Mouse (Mus musculus) heart, adult 18-20 months (tissue): ENCODE data around the gene Plekha3. TPM values are rescaled to one million over a fixed set of nuclear protein-coding genes. Genes with fewer than 3 reads are reported as not detected.

Experiments
- DNase-seq, 2 experiments: peaks; one replicate each; pipeline ENCODE4 v3.0.0; 2021 to 2022; ENCODE audit warnings: mixed read lengths in 1 of 2
- total RNA-seq, 2 experiments: library from RNA; stranded (reverse); gene quantifications; 2 replicates each; pipeline ENCODE4 v1.2.3; 2021

The Plekha3 gene
- total RNA-seq, 2 experiments from 2014 or later = 19.9 to 22.5 TPM

DNA sequence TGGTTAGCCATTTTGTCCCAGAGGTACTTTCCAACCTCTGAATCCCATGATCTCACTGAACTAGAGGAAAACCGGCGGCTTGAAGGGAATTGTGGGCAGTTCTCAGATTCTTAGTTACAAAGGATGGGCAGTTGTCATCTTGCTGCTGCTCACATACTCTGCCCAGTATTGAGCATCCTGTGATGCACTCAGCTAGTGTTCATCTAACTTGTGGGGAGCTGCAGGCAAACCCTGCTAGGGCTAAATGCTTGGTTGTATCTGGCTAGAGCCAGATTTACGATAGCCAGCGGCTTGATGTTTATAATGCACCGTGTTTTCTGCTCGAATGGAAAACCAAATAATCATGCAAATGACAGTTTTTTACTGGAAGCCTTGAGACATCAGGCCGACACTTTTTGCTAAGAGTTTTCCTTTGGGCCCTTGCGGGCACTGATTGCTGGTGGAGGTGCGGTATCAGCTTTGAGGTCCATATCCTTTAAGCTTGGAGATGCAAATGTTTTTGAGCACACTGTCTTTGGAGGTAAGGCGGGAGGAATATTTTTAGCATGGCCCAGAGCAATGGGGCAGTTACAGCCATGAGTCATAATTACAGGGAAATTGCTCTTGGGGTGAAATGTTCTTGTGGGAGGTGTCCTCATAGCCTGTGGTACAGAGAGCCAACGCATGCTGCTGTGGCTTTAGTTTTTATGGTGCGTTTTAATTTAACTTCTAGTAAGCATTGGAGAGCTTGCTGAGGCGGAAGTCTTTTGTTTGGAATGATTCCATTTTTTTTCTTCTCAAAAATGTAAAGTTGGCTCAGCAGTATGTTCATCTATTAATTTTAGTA lies 1.5 kb downstream of the Plekha3 start:
- DNase-seq = no peak

DNA sequence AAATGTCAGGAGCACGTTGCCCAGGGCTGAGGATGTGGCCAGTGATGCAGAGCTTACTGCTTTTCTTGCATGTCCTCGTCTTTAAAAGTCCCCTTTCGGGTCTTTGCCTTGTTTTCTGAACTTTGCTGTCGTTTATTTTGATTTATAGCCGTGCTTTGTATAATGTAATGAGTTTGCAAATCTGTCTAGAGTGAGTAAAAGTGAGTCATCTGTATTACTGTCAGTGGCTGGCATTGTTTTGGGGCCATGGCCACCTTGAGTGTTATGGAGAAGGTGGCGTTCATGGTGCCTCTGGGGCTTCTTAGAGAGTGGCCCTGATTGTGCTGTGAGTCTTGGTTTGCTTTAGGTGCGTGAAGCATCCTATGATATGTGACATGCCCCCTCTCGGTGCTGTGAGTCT lies 7.2 kb downstream of the Plekha3 start:
- no peak for DNase-seq

DNA sequence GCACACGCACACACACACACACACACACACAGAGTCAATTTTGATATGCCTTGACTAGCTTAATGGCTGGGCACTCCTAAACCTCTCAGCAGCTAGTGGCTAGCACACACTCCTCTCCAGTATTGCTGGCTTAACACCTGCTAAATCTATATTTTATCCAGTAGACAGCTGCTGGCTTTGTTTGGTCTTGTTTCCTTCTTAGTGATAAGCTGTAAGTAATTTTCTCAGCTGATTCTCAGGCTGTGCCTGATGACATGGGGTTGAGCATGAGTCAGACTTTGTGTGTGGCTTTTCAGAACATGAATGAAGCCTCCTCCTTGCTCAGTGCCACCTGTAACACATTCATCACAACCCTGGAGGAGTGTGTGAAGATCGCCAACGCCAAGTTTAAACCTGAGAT lies 11.9 kb downstream of the Plekha3 start:
- no peak for DNase-seq

DNA sequence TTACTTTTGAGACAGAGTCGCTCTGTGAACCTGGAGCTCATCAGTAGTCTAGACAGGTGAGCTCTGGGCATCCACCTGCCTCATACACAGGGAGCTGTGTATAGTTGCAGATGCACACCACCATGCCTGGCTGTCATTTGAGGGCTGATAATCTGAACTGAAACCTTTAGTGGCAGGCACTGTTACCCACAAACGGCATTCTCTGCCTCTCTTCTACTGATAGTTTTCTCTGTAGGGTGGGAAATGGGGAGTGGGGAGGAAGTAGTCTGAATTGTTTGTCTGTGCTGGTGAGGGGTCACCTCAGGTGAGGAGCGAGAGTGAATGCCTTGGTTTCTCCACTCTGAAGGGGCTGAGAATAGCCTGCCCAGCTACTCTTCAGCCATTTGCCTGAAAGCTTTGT lies 12.5 kb downstream of the Plekha3 start:
- no peak for DNase-seq

DNA sequence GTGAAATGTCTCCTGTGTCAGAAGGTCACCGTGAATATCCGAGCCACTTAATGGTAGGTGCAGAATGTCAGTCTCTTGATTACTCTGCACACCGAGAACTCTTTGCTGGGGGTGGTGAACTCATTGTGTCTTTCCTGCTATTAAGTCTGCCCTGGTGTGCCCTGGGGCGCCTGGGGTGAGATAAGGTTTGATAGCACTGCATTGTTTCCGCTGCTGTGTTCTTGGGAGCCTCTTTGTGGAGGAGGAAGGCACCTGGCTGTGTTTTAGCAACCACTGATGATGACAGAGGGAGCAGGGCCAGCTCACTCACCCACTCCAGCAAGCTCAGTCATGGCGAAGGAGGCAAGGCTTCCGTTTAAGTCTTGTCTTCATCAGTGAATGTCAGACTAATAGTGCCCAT lies 13.1 kb downstream of the Plekha3 start:
- DNase-seq = no peak

DNA sequence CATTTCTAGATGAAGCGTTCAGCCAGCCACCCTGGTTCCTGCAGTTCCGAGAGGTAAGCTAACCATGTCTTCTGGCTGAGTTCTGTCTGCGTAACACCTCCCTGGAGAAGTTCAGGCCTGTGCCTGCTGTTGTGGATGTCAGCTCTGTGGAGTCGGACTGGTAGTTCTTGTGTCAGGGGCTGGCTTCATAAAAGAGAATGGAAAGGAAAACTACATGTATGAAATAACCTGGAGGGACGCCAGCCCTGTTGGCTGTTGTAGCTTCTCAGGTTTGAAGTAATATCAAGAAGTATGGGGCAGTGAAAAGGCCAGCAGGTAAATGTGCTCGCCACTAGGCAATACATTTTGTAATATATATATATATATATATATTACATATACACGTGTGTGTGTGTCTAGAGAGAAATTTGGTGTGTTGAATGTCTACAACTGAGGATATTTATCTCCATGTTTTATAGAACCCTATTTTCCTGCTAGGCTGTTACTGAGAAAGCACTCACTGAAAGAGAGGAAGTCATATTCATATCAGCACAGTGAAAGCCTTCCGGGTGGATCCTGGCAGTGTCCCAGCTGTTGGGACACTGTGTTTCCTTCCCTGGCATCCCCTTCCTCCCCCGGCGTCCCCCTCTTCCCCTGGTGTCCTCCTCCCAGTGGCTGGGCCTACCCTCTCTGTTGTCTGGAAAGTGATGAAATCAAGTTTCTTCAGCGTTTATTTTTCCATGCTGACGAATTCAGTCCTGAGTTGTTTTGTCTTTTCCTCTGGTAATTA lies 15.5 kb downstream of the Plekha3 start:
- peak; percentile 74 to 89 for DNase-seq

DNA sequence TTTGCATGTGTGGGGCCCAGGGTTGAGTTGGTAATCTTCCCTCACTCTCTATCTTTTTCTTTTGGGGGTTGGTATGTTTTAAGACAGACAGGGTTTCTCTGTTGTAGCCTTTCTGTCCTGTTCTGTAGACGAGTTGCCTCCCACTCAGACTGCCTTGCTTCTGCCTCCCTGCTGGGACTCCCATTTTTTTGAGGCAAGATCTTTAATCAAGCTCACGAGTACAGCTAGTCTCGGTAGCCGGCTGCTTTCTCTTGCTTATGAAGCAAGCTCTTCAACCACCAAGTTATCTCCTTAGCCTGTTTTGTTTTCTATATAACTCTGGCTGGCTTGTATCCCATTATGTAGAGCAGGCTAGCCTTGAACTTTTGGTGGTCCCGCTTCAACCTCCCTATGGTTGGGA lies 18.7 kb downstream of the Plekha3 start:
- no peak for DNase-seq

DNA sequence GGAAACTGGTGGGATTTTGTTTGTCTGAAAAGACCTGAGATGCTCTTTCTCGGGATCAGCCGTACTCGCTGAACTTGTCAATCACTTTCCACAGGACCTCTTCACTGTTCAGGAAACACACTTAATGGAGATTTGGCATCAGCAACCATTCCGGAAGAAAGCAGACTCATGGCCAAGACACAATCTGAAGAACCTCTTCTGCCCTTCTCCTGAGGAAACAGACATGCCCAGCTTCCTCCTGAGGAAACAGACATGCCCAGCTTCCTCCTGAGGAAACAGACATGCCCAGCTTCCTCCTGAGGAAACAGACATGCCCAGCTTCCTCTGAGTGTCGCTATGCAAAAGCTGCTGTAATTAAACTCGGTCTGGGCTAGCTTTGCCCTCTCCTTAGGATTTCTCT lies 20.2 kb downstream of the Plekha3 start:
- DNase-seq = peak in 1 of 2 experiments; percentile 40

DNA sequence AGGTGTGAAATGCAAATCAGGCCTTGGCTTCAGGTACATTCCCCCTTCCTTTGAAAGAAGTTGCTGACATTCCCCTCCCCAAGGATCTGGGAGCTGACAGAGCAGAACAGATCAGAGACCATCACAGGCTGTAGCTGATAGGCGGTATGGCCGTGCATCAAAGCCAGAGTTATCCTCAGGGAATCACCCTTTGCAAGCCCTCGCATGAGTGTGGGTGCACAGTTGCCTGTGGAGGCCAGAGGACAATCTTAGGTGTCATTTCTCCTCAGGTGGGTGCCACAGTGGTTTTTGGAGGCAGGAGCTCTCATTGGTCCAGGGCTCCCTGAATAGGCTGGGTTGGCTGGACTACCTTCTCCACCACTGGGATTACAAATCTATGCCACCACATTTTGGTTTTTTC lies 27.1 kb downstream of the Plekha3 start:
- DNase-seq = peak in 1 of 2 experiments; percentile 22

DNA sequence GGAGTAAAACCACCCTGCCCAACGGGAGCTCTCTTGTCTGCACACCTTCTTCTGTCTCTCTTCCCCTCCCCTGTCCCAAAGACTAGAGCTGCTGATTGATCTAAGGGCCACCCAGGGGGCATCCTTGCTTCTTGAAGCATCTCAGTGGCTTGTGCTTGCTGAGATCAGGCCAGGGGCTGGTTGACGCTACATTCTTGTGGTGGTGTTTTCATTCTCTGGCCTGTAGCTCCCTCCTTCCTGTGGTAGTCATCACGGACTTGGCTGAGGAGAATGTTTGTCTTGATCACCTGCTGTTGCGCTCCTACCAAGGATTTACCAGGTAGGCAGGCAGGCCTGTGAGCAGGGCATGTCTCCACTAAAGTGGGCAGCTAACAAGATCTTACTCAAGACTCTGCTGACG lies 27.7 kb downstream of the Plekha3 start:
- no peak for DNase-seq

DNA sequence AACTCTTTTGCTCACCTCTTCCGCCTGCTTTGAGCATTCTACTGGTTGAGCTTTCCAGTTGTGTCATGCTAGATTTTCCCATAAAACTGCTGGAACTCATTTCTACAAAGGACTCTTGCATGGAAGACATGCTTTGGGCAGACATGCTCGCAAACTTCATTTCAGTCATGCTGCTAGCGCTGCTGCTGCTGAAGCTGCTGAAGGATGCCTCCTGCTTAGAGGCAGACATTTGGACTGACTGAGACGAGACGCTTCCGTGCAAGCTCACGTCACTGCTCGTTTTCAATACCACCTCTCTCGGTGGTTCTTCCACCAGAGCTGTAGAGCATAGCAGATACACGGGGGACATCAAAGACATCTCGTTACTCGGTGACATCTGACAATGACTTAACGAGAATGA lies 30.6 kb downstream of the Plekha3 start:
- DNase-seq = no peak

DNA sequence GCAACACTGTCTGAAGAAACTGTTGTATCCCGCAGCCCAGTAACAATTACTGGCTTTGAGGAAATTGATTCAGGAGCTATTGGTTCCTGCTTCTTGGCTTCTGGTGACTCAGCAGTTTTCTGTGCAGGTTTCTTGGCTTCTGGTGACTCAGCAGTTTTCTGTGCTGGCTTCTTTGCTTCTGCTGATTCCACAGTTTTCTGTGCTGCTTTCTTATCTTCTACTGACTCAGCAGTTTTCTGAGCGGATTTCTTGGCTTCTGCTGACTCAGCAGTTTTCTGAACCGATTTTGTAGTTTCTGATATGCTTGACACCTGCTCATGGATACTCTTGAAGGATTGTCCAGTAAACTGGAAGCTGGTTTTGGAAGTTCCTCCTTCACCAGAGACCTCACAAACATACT lies 33.4 kb downstream of the Plekha3 start:
- no peak for DNase-seq

DNA sequence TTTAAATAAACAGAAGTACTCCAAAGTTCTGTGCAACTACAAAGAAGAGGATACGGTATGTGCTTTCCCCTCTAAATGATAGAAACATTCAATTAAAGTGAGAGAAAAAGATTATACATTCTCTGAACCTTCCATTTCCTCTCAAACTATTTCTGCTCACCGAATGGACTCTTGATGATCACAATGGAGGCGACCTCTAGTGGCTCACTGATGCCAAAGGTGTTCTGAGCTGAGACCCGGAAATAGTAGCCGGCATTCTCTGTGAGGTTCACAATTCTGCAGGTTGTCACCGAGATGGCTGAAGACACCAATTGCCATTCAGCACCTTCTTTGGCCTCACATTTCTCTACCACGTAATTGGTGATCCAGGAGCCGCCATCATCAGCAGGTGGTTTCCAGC lies 39.9 kb downstream of the Plekha3 start:
- DNase-seq = no peak

DNA sequence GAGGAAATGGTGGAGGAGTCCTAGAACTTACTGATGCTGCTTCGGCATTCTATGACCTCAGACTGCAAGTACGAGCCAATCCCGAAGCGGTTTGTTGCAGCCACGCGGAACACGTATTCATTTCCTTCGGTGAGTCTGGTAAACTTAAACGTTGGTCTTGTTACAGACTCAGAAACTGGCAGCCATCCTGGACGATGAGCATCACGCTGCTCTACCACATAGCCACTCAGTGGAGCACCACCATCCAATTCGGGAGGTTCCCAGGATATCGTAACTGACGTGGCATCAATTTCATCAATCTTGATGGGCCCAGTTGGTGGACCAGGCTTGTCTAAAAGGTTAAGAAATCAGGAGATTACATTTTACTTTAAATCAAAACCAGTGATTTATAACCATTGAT lies 44.6 kb downstream of the Plekha3 start:
- no peak for DNase-seq

Other genes with a start within 250 kb of the Plekha3 start
- 10 to 100 TPM; 14.3 to 15.2 TPM for gene Prkra, start 27.3 kb upstream of the Plekha3 start, total RNA-seq
- gene Pjvk, start 26.8 kb upstream of the Plekha3 start, total RNA-seq = not detected
- 10 to 100 TPM; 21.8 to 25.2 TPM for gene Fkbp7, start 2.2 kb upstream of the Plekha3 start, total RNA-seq